Mouse (Mus musculus) liver, embryonic 14.5 days (tissue): ENCODE measurements around the gene Rasef. TPM values are rescaled to one million over a fixed set of nuclear protein-coding genes. Genes with fewer than 3 reads are reported as not detected.

ENCODE experiments used
- ATAC-seq: fragments of 200-750 bp; cut with Nextera tagmentation; 2 replicates; pipeline ENCODE4 v1.8.0; 2017; ENCODE audit warnings: moderate number of reproducible peaks, mild to moderate bottlenecking, moderate library complexity; ENCODE audit not compliant: insufficient read depth
- DNase-seq, 3 experiments: peaks; one replicate each; pipeline ENCODE4 v3.0.0-alpha.2; 2012 to 2013; ENCODE audit warnings: low read depth in 3 of 3, low spot score in 3 of 3
- H3K27ac ChIP-seq: fragments of 300-500 bp; sonication (generic); 2 replicates; pipeline ENCODE4 v1.5.1; 2014; ENCODE audit warnings: moderate library complexity, mild to moderate bottlenecking, control low read depth, inconsistent platforms
- H3K27me3 ChIP-seq: fragments of 300-500 bp; sonication (generic); 2 replicates; pipeline ENCODE4 v1.6.1; 2014; ENCODE audit warnings: mild to moderate bottlenecking, low read length, moderate library complexity; ENCODE audit not compliant: control insufficient read depth, insufficient read depth
- H3K36me3 ChIP-seq: fragments of 300-500 bp; sonication (generic); replicated peaks from 2 replicates; pipeline ENCODE4 v1.6.1; 2014; ENCODE audit warnings: low read depth; ENCODE audit not compliant: control insufficient read depth, insufficient read depth
- H3K4me1 ChIP-seq, 2 experiments: fragments of 200-500 bp in 1 of 2; fragments of 300-500 bp in 1 of 2; sonication (generic) in 1 of 2; replicated peaks; 2 replicates each; pipeline ENCODE4 v1.6.1; 2012 to 2014; ENCODE audit warnings: antibody characterized with exemption in 1 of 2, inconsistent platforms in 1 of 2, low read length in 1 of 2; ENCODE audit not compliant: control insufficient read depth in 2 of 2, insufficient read depth in 2 of 2
- H3K4me2 ChIP-seq: fragments of 300-500 bp; sonication (generic); 2 replicates; pipeline ENCODE4 v1.6.1; 2014; ENCODE audit warnings: low read depth, mild to moderate bottlenecking, control low read depth, moderate library complexity
- H3K4me3 ChIP-seq, 2 experiments: fragments of 200-500 bp in 1 of 2; fragments of 300-500 bp in 1 of 2; sonication (generic) in 1 of 2; 2 replicates each; pipeline ENCODE4 v1.5.1; 2012 to 2014; ENCODE audit warnings: low read depth in 2 of 2, low read length in 2 of 2, mild to moderate bottlenecking in 2 of 2, control low read depth in 1 of 2, inconsistent platforms in 1 of 2, moderate library complexity in 1 of 2; ENCODE audit not compliant: insufficient read depth in 1 of 2
- H3K9ac ChIP-seq: fragments of 300-500 bp; sonication (generic); replicated peaks from 2 replicates; pipeline ENCODE4 v1.6.1; 2014; ENCODE audit warnings: mild to moderate bottlenecking, control low read depth, moderate library complexity
- H3K9me3 ChIP-seq: fragments of 300-500 bp; sonication (generic); 2 replicates; pipeline ENCODE4 v1.6.1; 2016; ENCODE audit warnings: low read length, mixed read lengths; ENCODE audit not compliant: control insufficient read depth
- CTCF ChIP-seq: IDR thresholded peaks from 2 replicates; pipeline ENCODE4 v1.5.1; 2016; ENCODE audit warnings: antibody characterized with exemption, low read depth, control low read depth
- EP300 ChIP-seq: IDR thresholded peaks from 2 replicates; pipeline ENCODE4 v1.6.1; 2016; ENCODE audit warnings: antibody characterized with exemption, low read depth
- WGBS: fragments of 180-500 bp; shearing (Covaris S2); extraction: QIAGEN DNeasy Blood & Tissue Kit; methylation state at CpG from one replicate; pipeline ENCODE4 v1.1.7; 2014; ENCODE audit not compliant: insufficient replicate concordance; 5-methylcytosine and 5-hydroxymethylcytosine counted together
- polyA plus RNA-seq, 2 experiments: library from polyadenylated mRNA; depleted of rRNA in 1 of 2; stranded (reverse) in 1 of 2; unstranded in 1 of 2; fragments of >200 nt; fragmentation: Nextera tagmentation in 1 of 2; extraction: Ambion mirVana in 1 of 2; gene quantifications; 2 replicates each; pipeline versions ENCODE4 v1.2.1 to v1.2.3; 2012 to 2014

Rasef gene
- polyA plus RNA-seq, 2 experiments: not detected

GRCm38 (mm10) chr4:73784147-73784546 is 6.6 kb downstream of the Rasef start:
- no peak for ATAC-seq
- H3K27me3 ChIP-seq: no peaks in the 10 kb centered on the region
- TF ChIP-seq EP300 (no peak), CTCF (no peak)
- H3K4me2 ChIP-seq: no peak overlapping the region
- no peaks in the 10 kb centered on the region for H3K9me3 ChIP-seq
- WGBS: 39% methylated on average over 1 of the region's 1 CpGs
- no peaks in the 10 kb centered on the region for H3K4me1 ChIP-seq
- DNase-seq: no peak
- no peak overlapping the region for H3K27ac ChIP-seq
- no peak overlapping the region for H3K9ac ChIP-seq
- no peak overlapping the region for H3K4me3 ChIP-seq
- H3K36me3 ChIP-seq: no peaks in the 10 kb centered on the region

GRCm38 (mm10) chr4:73781061-73781460 is 9.7 kb downstream of the Rasef start:
- no peak for DNase-seq
- Histone ChIP-seq H3K4me1 (no peaks in the 10 kb centered on the region), H3K9me3 (no peaks in the 10 kb centered on the region), H3K4me2 (no peak overlapping the region), H3K4me3 (no peak overlapping the region), H3K27ac (no peak overlapping the region), H3K9ac (no peak overlapping the region), H3K27me3 (no peaks in the 10 kb centered on the region), H3K36me3 (no peaks in the 10 kb centered on the region)
- 56% methylated on average over 3 of the region's 3 CpGs for WGBS
- ATAC-seq: no peak
- TF ChIP-seq EP300: no peak
- no peak for TF ChIP-seq CTCF

GRCm38 (mm10) chr4:73775266-73775665 is 15.5 kb downstream of the Rasef start:
- TF ChIP-seq CTCF (no peak), EP300 (no peak)
- Histone ChIP-seq H3K4me2 (no peak overlapping the region), H3K9ac (no peak overlapping the region), H3K4me1 (no peaks in the 10 kb centered on the region), H3K27me3 (no peaks in the 10 kb centered on the region), H3K9me3 (no peaks in the 10 kb centered on the region), H3K36me3 (no peaks in the 10 kb centered on the region), H3K4me3 (no peak overlapping the region), H3K27ac (no peak overlapping the region)
- 60% methylated on average over 2 of the region's 2 CpGs for WGBS
- DNase-seq (no peak), ATAC-seq (no peak)

- Histone ChIP-seq H3K4me2 (no peak overlapping the region), H3K27me3 (no peaks in the 10 kb centered on the region), H3K27ac (no peak overlapping the region), H3K4me1 (no peaks in the 10 kb centered on the region), H3K9me3 (no peaks in the 10 kb centered on the region), H3K4me3 (no peak overlapping the region), H3K36me3 (no peaks in the 10 kb centered on the region), H3K9ac (no peak overlapping the region)
- 45% methylated on average over 5 of the region's 5 CpGs for WGBS
- DNase-seq: no peak
- no peak for TF ChIP-seq CTCF
- TF ChIP-seq EP300: no peak
- ATAC-seq: no peak
These were observed 16.7 kb downstream of the Rasef start for GRCm38 (mm10) chr4:73773831-73774810.

GRCm38 (mm10) chr4:73772028-73772427 is 18.8 kb downstream of the Rasef start:
- H3K4me2 ChIP-seq: no peak overlapping the region
- no peaks in the 10 kb centered on the region for H3K27me3 ChIP-seq
- H3K4me3 ChIP-seq: no peak overlapping the region
- no peaks in the 10 kb centered on the region for H3K9me3 ChIP-seq
- no peak overlapping the region for H3K27ac ChIP-seq
- no peaks in the 10 kb centered on the region for H3K36me3 ChIP-seq
- DNase-seq (no peak), ATAC-seq (no peak)
- H3K4me1 ChIP-seq: no peaks in the 10 kb centered on the region
- no peak overlapping the region for H3K9ac ChIP-seq
- TF ChIP-seq EP300 (no peak), CTCF (no peak)
